Mouse (Mus musculus) liver, embryonic 14.5 days (tissue): ENCODE results near the gene Sh2d3c. TPM values are rescaled to one million over a fixed set of nuclear protein-coding genes. Genes with fewer than 3 reads are reported as not detected.

Experiments
- ATAC-seq: fragments of 200-750 bp; cut with Nextera tagmentation; 2 replicates; pipeline ENCODE4 v1.8.0; 2017; ENCODE audit warnings: moderate number of reproducible peaks, mild to moderate bottlenecking, moderate library complexity; ENCODE audit not compliant: insufficient read depth
- DNase-seq, 3 experiments: peaks; one replicate each; pipeline ENCODE4 v3.0.0-alpha.2; 2012 to 2013; ENCODE audit warnings: low read depth in 3 of 3, low spot score in 3 of 3
- H3K27ac ChIP-seq: fragments of 300-500 bp; sonication (generic); 2 replicates; pipeline ENCODE4 v1.5.1; 2014; ENCODE audit warnings: moderate library complexity, mild to moderate bottlenecking, control low read depth, inconsistent platforms
- H3K27me3 ChIP-seq: fragments of 300-500 bp; sonication (generic); 2 replicates; pipeline ENCODE4 v1.6.1; 2014; ENCODE audit warnings: mild to moderate bottlenecking, low read length, moderate library complexity; ENCODE audit not compliant: control insufficient read depth, insufficient read depth
- H3K36me3 ChIP-seq: fragments of 300-500 bp; sonication (generic); replicated peaks from 2 replicates; pipeline ENCODE4 v1.6.1; 2014; ENCODE audit warnings: low read depth; ENCODE audit not compliant: control insufficient read depth, insufficient read depth
- H3K4me1 ChIP-seq, 2 experiments: fragments of 200-500 bp in 1 of 2; fragments of 300-500 bp in 1 of 2; sonication (generic) in 1 of 2; replicated peaks; 2 replicates each; pipeline ENCODE4 v1.6.1; 2012 to 2014; ENCODE audit warnings: antibody characterized with exemption in 1 of 2, inconsistent platforms in 1 of 2, low read length in 1 of 2; ENCODE audit not compliant: control insufficient read depth in 2 of 2, insufficient read depth in 2 of 2
- H3K4me2 ChIP-seq: fragments of 300-500 bp; sonication (generic); 2 replicates; pipeline ENCODE4 v1.6.1; 2014; ENCODE audit warnings: low read depth, mild to moderate bottlenecking, control low read depth, moderate library complexity
- H3K4me3 ChIP-seq, 2 experiments: fragments of 200-500 bp in 1 of 2; fragments of 300-500 bp in 1 of 2; sonication (generic) in 1 of 2; 2 replicates each; pipeline ENCODE4 v1.5.1; 2012 to 2014; ENCODE audit warnings: low read depth in 2 of 2, low read length in 2 of 2, mild to moderate bottlenecking in 2 of 2, control low read depth in 1 of 2, inconsistent platforms in 1 of 2, moderate library complexity in 1 of 2; ENCODE audit not compliant: insufficient read depth in 1 of 2
- H3K9ac ChIP-seq: fragments of 300-500 bp; sonication (generic); replicated peaks from 2 replicates; pipeline ENCODE4 v1.6.1; 2014; ENCODE audit warnings: mild to moderate bottlenecking, control low read depth, moderate library complexity
- H3K9me3 ChIP-seq: fragments of 300-500 bp; sonication (generic); 2 replicates; pipeline ENCODE4 v1.6.1; 2016; ENCODE audit warnings: low read length, mixed read lengths; ENCODE audit not compliant: control insufficient read depth
- CTCF ChIP-seq: IDR thresholded peaks from 2 replicates; pipeline ENCODE4 v1.5.1; 2016; ENCODE audit warnings: antibody characterized with exemption, low read depth, control low read depth
- EP300 ChIP-seq: IDR thresholded peaks from 2 replicates; pipeline ENCODE4 v1.6.1; 2016; ENCODE audit warnings: antibody characterized with exemption, low read depth
- WGBS: fragments of 180-500 bp; shearing (Covaris S2); extraction: QIAGEN DNeasy Blood & Tissue Kit; methylation state at CpG from one replicate; pipeline ENCODE4 v1.1.7; 2014; ENCODE audit not compliant: insufficient replicate concordance; 5-methylcytosine and 5-hydroxymethylcytosine counted together
- polyA plus RNA-seq, 2 experiments: library from polyadenylated mRNA; depleted of rRNA in 1 of 2; stranded (reverse) in 1 of 2; unstranded in 1 of 2; fragments of >200 nt; fragmentation: Nextera tagmentation in 1 of 2; extraction: Ambion mirVana in 1 of 2; gene quantifications; 2 replicates each; pipeline versions ENCODE4 v1.2.1 to v1.2.3; 2012 to 2014

Gene Sh2d3c
- polyA plus RNA-seq, 2 experiments, result 3.5 to 4.7 TPM

DNA sequence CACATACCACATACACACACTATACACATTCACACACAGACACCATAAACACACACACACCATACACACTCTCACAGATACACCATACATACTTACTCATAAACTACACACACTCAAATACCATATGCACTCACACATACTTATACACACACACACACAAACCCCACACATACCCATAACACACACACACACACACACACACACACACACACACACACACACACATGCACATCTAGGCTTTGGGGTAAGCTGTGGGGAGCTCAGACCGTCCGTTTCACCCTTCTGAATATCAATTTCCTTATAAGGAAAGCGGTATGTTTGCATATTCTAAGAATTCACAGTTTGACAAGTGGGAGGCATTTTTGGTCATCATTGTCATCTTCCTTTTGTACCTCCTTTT, 1.7 kb downstream of the Sh2d3c start:
- Histone ChIP-seq H3K4me3 (no peak overlapping the region), H3K27me3 (no peaks in the 10 kb centered on the region), H3K9me3 (no peaks in the 10 kb centered on the region), H3K4me1 (peaks cover 0 to 8% of the 10 kb centered on the region in 2 experiments; a peak in 3 of 4 replicates), H3K36me3 (no peaks in the 10 kb centered on the region), H3K27ac (no peak overlapping the region), H3K4me2 (no peak overlapping the region), H3K9ac (no peak overlapping the region)
- ATAC-seq, result no peak
- WGBS, result 44% methylated on average over 3 of the region's 3 CpGs
- no peak for DNase-seq
- TF ChIP-seq CTCF (no peak), EP300 (no peak)

- no peak overlapping the region for H3K27ac ChIP-seq
- H3K4me1 ChIP-seq, result peaks cover 0 to 8% of the 10 kb centered on the region in 2 experiments; a peak in 3 of 4 replicates
- no peak for DNase-seq
- no peak overlapping the region for H3K4me3 ChIP-seq
- H3K27me3 ChIP-seq, result no peaks in the 10 kb centered on the region
- 65% methylated on average over 4 of the region's 4 CpGs for WGBS
- no peaks in the 10 kb centered on the region for H3K9me3 ChIP-seq
- TF ChIP-seq CTCF (no peak), EP300 (no peak)
- H3K9ac ChIP-seq, result no peak overlapping the region
- no peak for ATAC-seq
- H3K4me2 ChIP-seq, result no peak overlapping the region
- no peaks in the 10 kb centered on the region for H3K36me3 ChIP-seq
Observed at GRCm38 (mm10) chr2:32724149-32724548, 3.3 kb downstream of the Sh2d3c start.

- H3K27ac ChIP-seq, result no peak overlapping the region
- no peaks in the 10 kb centered on the region for H3K9me3 ChIP-seq
- H3K27me3 ChIP-seq, result no peaks in the 10 kb centered on the region
- H3K4me1 ChIP-seq, result peaks cover 0 to 8% of the 10 kb centered on the region in 2 experiments; a peak in 3 of 4 replicates
- H3K4me2 ChIP-seq, result no peak overlapping the region
- no peak for TF ChIP-seq CTCF
- TF ChIP-seq EP300, result no peak
- H3K36me3 ChIP-seq, result no peaks in the 10 kb centered on the region
- H3K4me3 ChIP-seq, result no peak overlapping the region
- no peak for DNase-seq
- no peak for ATAC-seq
- WGBS, result 72% methylated on average over 16 of the region's 16 CpGs
- no peak overlapping the region for H3K9ac ChIP-seq
Observed at GRCm38 (mm10) chr2:32724832-32725790, 4.3 kb downstream of the Sh2d3c start.

DNA sequence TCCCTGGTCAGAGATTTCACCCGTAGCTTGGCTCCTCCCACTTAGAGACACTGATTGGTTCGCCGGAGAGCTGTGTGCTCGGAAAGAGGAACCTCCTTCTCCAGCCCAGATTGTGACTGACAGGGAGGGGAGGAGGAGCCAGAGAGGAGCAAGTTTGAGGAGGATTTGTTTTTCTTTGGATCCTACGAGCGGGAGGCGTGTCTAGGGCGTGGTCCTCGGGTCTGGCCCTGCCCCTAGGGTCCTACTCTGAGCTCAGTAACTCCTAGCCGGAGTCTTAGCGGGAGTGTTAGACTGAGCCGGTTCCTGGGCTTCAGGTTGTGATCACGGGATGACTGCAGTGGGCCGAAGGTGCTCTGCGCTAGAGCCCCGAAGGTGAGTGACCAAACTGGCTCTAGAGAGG, 6.6 kb downstream of the Sh2d3c start:
- Histone ChIP-seq H3K27me3 (no peaks in the 10 kb centered on the region), H3K9me3 (no peaks in the 10 kb centered on the region), H3K4me2 (peak overlapping the region; percentile 54), H3K4me1 (peaks cover 0 to 4% of the 10 kb centered on the region in 2 experiments; a peak in 1 of 4 replicates), H3K27ac (no peak overlapping the region), H3K36me3 (no peaks in the 10 kb centered on the region), H3K9ac (no peak overlapping the region), H3K4me3 (peak overlapping the region; percentile 29 to 39; a peak in 3 of 4 replicates)
- 6% methylated on average over 16 of the region's 16 CpGs for WGBS
- TF ChIP-seq CTCF (no peak), EP300 (no peak)
- DNase-seq (peak; percentile 69 to 77 (median 73)), ATAC-seq (peak; percentile 88)

GRCm38 (mm10) chr2:32728463-32728862, 7.6 kb downstream of the Sh2d3c start:
- H3K4me3 ChIP-seq, result no peak overlapping the region
- no peaks in the 10 kb centered on the region for H3K36me3 ChIP-seq
- H3K9ac ChIP-seq, result no peak overlapping the region
- WGBS, result 46% methylated on average over 7 of the region's 7 CpGs
- H3K4me1 ChIP-seq, result 0 out of 4 replicates have a peak, but pooled peaks cover 0 to 4% of the 10 kb centered on the region in 2 experiments
- no peaks in the 10 kb centered on the region for H3K27me3 ChIP-seq
- no peak overlapping the region for H3K27ac ChIP-seq
- TF ChIP-seq EP300 (no peak), CTCF (no peak)
- H3K9me3 ChIP-seq, result no peaks in the 10 kb centered on the region
- no peak for DNase-seq
- H3K4me2 ChIP-seq, result no peak overlapping the region
- ATAC-seq, result peak; percentile 14; the same call in 1 of the 2 replicates
